Mouse (Mus musculus) limb, embryonic 13.5 days (tissue): Measurements from ENCODE around the gene Duxf3. TPM values are rescaled to one million over a fixed set of nuclear protein-coding genes. Genes with fewer than 3 reads are reported as not detected.
A peak's percentile ranks its signal among the peaks of the same experiment; 100 is the strongest.
"Not testable (repeated sequence)": the region's sequence is repeated elsewhere in the genome, so short reads cannot be mapped to it uniquely, and the experiment has no call there.

Source experiments
- ATAC-seq: fragments of 200-750 bp; cut with Nextera tagmentation; 2 replicates; pipeline ENCODE4 v1.8.0; 2017; ENCODE audit warnings: low read depth, moderate number of reproducible peaks, moderate TSS enrichment; ENCODE audit not compliant: low FRiP score
- H3K27ac ChIP-seq: fragments of 300-500 bp; sonication (generic); 2 replicates; pipeline ENCODE4 v1.5.1; 2015; ENCODE audit warnings: inconsistent platforms, mild to moderate bottlenecking, moderate library complexity
- H3K27me3 ChIP-seq: fragments of 300-500 bp; sonication (generic); 2 replicates; pipeline ENCODE4 v1.6.1; 2015; ENCODE audit warnings: mild to moderate bottlenecking, inconsistent platforms
- H3K36me3 ChIP-seq: fragments of 300-500 bp; sonication (generic); 2 replicates; pipeline ENCODE4 v1.6.1; 2015; ENCODE audit warnings: inconsistent platforms, mild to moderate bottlenecking, moderate library complexity
- H3K4me1 ChIP-seq: fragments of 300-500 bp; sonication (generic); 2 replicates; pipeline ENCODE4 v1.6.1; 2015; ENCODE audit warnings: inconsistent platforms
- H3K4me2 ChIP-seq: fragments of 300-500 bp; sonication (generic); replicated peaks from 2 replicates; pipeline ENCODE4 v1.6.1; 2015; ENCODE audit warnings: inconsistent platforms, mild to moderate bottlenecking, moderate library complexity
- H3K4me3 ChIP-seq: fragments of 300-500 bp; sonication (generic); 2 replicates; pipeline ENCODE4 v1.5.1; 2015; ENCODE audit warnings: moderate library complexity, mild to moderate bottlenecking, inconsistent platforms
- H3K9ac ChIP-seq: fragments of 300-500 bp; sonication (generic); 2 replicates; pipeline ENCODE4 v1.6.1; 2015; ENCODE audit warnings: mild to moderate bottlenecking, inconsistent platforms
- H3K9me3 ChIP-seq: fragments of 300-500 bp; sonication (generic); 2 replicates; pipeline ENCODE4 v1.6.1; 2016; ENCODE audit warnings: inconsistent platforms
- WGBS: fragments of 180-500 bp; shearing (Covaris S2); methylation state at CpG from one replicate; pipeline ENCODE4 v1.1.7; 2015; 5-methylcytosine and 5-hydroxymethylcytosine counted together
- polyA plus RNA-seq: library from polyadenylated mRNA; unstranded; fragments of >200 nt; fragmentation: Nextera tagmentation; extraction: Ambion mirVana; gene quantifications from 2 replicates; pipeline ENCODE4 v1.2.1, GENCODE M21; 2015

The Duxf3 gene
- polyA plus RNA-seq, 1 experiment from 2014 or later = not detected

- H3K4me2 ChIP-seq, H3K4me3 ChIP-seq, H3K4me1 ChIP-seq, H3K36me3 ChIP-seq, H3K27me3 ChIP-seq, H3K27ac ChIP-seq, H3K9ac ChIP-seq: not testable (repeated sequence)
- 88% methylated on average over 35 of the region's 35 CpGs for WGBS
- peak; percentile 80 for ATAC-seq
- peaks cover 14% of the 10 kb centered on the region for H3K9me3 ChIP-seq
These were observed 465 bp downstream of the Duxf3 start for GRCm38 (mm10) chr10:58231779-58232640.

GRCm38 (mm10) chr10:58231088-58231487, 1.4 kb downstream of the Duxf3 start:
- not testable (repeated sequence) for H3K4me2 ChIP-seq, H3K4me3 ChIP-seq, H3K27me3 ChIP-seq, H3K27ac ChIP-seq, H3K9ac ChIP-seq, H3K36me3 ChIP-seq, H3K4me1 ChIP-seq
- ATAC-seq = peak; percentile 37
- WGBS = 84% methylated on average over 5 of the region's 7 CpGs
- peaks cover 17% of the 10 kb centered on the region for H3K9me3 ChIP-seq

- H3K9me3 ChIP-seq = peaks cover 17% of the 10 kb centered on the region
- not testable (repeated sequence) for H3K4me2 ChIP-seq, H3K9ac ChIP-seq, ATAC-seq, H3K27me3 ChIP-seq, H3K4me3 ChIP-seq, H3K27ac ChIP-seq, H3K36me3 ChIP-seq, H3K4me1 ChIP-seq
- WGBS = 55% methylated on average over 3 of the region's 3 CpGs
These were observed 2.5 kb downstream of the Duxf3 start for GRCm38 (mm10) chr10:58230021-58230420.

- not testable (repeated sequence) for ATAC-seq, H3K4me2 ChIP-seq, H3K9ac ChIP-seq, H3K27ac ChIP-seq, H3K36me3 ChIP-seq, H3K4me3 ChIP-seq, H3K4me1 ChIP-seq, H3K27me3 ChIP-seq
- H3K9me3 ChIP-seq = peaks cover 15% of the 10 kb centered on the region
- 81% methylated on average over 3 of the region's 6 CpGs for WGBS
These were observed 4.7 kb downstream of the Duxf3 start for GRCm38 (mm10) chr10:58227798-58228197.

- H3K27ac ChIP-seq, H3K9me3 ChIP-seq, H3K36me3 ChIP-seq, H3K4me2 ChIP-seq, H3K4me1 ChIP-seq, H3K4me3 ChIP-seq, H3K9ac ChIP-seq, ATAC-seq, H3K27me3 ChIP-seq: not testable (repeated sequence)
- WGBS = 75% methylated on average over 4 of the region's 4 CpGs
These were observed 6.1 kb downstream of the Duxf3 start for GRCm38 (mm10) chr10:58226357-58226756.

- not testable (repeated sequence) for H3K4me2 ChIP-seq, H3K27ac ChIP-seq, ATAC-seq, H3K4me1 ChIP-seq, H3K27me3 ChIP-seq, H3K4me3 ChIP-seq, H3K9me3 ChIP-seq, H3K36me3 ChIP-seq, H3K9ac ChIP-seq
- 84% methylated on average over 18 of the region's 18 CpGs for WGBS
These were observed 7.4 kb downstream of the Duxf3 start, which contains the start of gene AW822073 for GRCm38 (mm10) chr10:58224827-58225785. Gene AW822073 (minus strand): TSS chr10:58224930.

GRCm38 (mm10) chr10:58223972-58224805, 8.3 kb downstream of the Duxf3 start:
- not testable (repeated sequence) for ATAC-seq, H3K4me2 ChIP-seq, H3K36me3 ChIP-seq, H3K4me3 ChIP-seq, H3K9ac ChIP-seq, H3K4me1 ChIP-seq, H3K27ac ChIP-seq, H3K9me3 ChIP-seq, H3K27me3 ChIP-seq
- WGBS = 83% methylated on average over 31 of the region's 31 CpGs

- not testable (repeated sequence) for H3K27ac ChIP-seq, ATAC-seq, H3K4me3 ChIP-seq, H3K4me1 ChIP-seq, H3K27me3 ChIP-seq, H3K9ac ChIP-seq, H3K4me2 ChIP-seq, H3K36me3 ChIP-seq, H3K9me3 ChIP-seq
- WGBS = 84% methylated on average over 4 of the region's 6 CpGs
These were observed 9.3 kb downstream of the Duxf3 start for GRCm38 (mm10) chr10:58223161-58223560.

GRCm38 (mm10) chr10:58221571-58221970, 10.9 kb downstream of the Duxf3 start:
- H3K36me3 ChIP-seq, H3K4me1 ChIP-seq, H3K9me3 ChIP-seq, H3K27ac ChIP-seq, H3K9ac ChIP-seq, ATAC-seq, H3K27me3 ChIP-seq, H3K4me3 ChIP-seq, H3K4me2 ChIP-seq: not testable (repeated sequence)
- WGBS = 91% methylated on average over 2 of the region's 2 CpGs

- no peak for ATAC-seq
- Histone ChIP-seq H3K4me2 (no peak overlapping the region), H3K27me3 (no peaks in the 10 kb centered on the region), H3K4me1 (no peaks in the 10 kb centered on the region), H3K36me3 (no peaks in the 10 kb centered on the region), H3K27ac (no peak overlapping the region), H3K4me3 (no peak overlapping the region), H3K9me3 (peaks cover 6% of the 10 kb centered on the region), H3K9ac (no peak overlapping the region)
- 83% methylated on average over 6 of the region's 6 CpGs for WGBS
These were observed 11.7 kb downstream of the Duxf3 start for GRCm38 (mm10) chr10:58220726-58221125.

GRCm38 (mm10) chr10:58217366-58217765, 15.1 kb downstream of the Duxf3 start:
- Histone ChIP-seq H3K4me3 (no peak overlapping the region), H3K27me3 (no peaks in the 10 kb centered on the region), H3K4me2 (no peak overlapping the region), H3K27ac (no peak overlapping the region), H3K9ac (no peak overlapping the region), H3K36me3 (no peaks in the 10 kb centered on the region), H3K9me3 (peaks cover 6% of the 10 kb centered on the region), H3K4me1 (no peaks in the 10 kb centered on the region)
- 75% methylated on average over 3 of the region's 3 CpGs for WGBS
- no peak for ATAC-seq
